Mouse (Mus musculus) heart, embryonic 14.5 days (tissue): ENCODE measurements around the gene Foxo6. TPM values are rescaled to one million over a fixed set of nuclear protein-coding genes. Genes with fewer than 3 reads are reported as not detected.

Experiments
- ATAC-seq: fragments of 200-750 bp; cut with Nextera tagmentation; 2 replicates; pipeline ENCODE4 v1.8.0; 2017; ENCODE audit warnings: low read depth, moderate TSS enrichment; ENCODE audit not compliant: insufficient number of reproducible peaks, insufficient read depth, low FRiP score
- H3K27ac ChIP-seq, 2 experiments: fragments of 200-500 bp in 1 of 2; fragments of 300-500 bp in 1 of 2; sonication (generic) in 1 of 2; replicated peaks in 1 of 2; 2 replicates each; pipeline ENCODE4 v1.5.1; 2012 to 2014; ENCODE audit warnings: low read depth in 2 of 2, low read length in 2 of 2, control low read depth in 1 of 2, mild to moderate bottlenecking in 1 of 2, mixed read lengths in 1 of 2; ENCODE audit not compliant: control insufficient read depth in 1 of 2, insufficient read depth in 1 of 2
- H3K27me3 ChIP-seq: fragments of 300-500 bp; sonication (generic); 2 replicates; pipeline ENCODE4 v1.6.1; 2014; ENCODE audit warnings: mild to moderate bottlenecking, low read length, control low read depth; ENCODE audit not compliant: control insufficient read depth, insufficient read depth
- H3K36me3 ChIP-seq: fragments of 300-500 bp; sonication (generic); 2 replicates; pipeline ENCODE4 v1.6.1; 2014; ENCODE audit warnings: mild to moderate bottlenecking, control low read depth, low read length, mixed read lengths; ENCODE audit not compliant: control insufficient read depth, insufficient read depth
- H3K4me1 ChIP-seq, 2 experiments: fragments of 200-500 bp in 1 of 2; fragments of 300-500 bp in 1 of 2; sonication (generic) in 1 of 2; 2 replicates each; pipeline ENCODE4 v1.6.1; 2012 to 2014; ENCODE audit warnings: low read length in 2 of 2, control low read depth in 1 of 2, mixed read lengths in 1 of 2; ENCODE audit not compliant: control insufficient read depth in 2 of 2, insufficient read depth in 2 of 2
- H3K4me2 ChIP-seq: fragments of 300-500 bp; sonication (generic); 2 replicates; pipeline ENCODE4 v1.6.1; 2014; ENCODE audit warnings: mild to moderate bottlenecking, low read length
- H3K4me3 ChIP-seq, 2 experiments: fragments of 200-500 bp in 1 of 2; fragments of 300-500 bp in 1 of 2; sonication (generic) in 1 of 2; 2 replicates each; pipeline ENCODE4 v1.5.1; 2012 to 2014; ENCODE audit warnings: low read length in 2 of 2, mild to moderate bottlenecking in 2 of 2, control low read depth in 1 of 2, low read depth in 1 of 2, moderate library complexity in 1 of 2; ENCODE audit not compliant: control insufficient read depth in 1 of 2, insufficient read depth in 1 of 2
- H3K9ac ChIP-seq: fragments of 300-500 bp; sonication (generic); 2 replicates; pipeline ENCODE4 v1.6.1; 2014; ENCODE audit warnings: mild to moderate bottlenecking, low read length
- H3K9me3 ChIP-seq: fragments of 300-500 bp; sonication (generic); 2 replicates; pipeline ENCODE4 v1.6.1; 2016; ENCODE audit warnings: low read length, control low read depth; ENCODE audit not compliant: control insufficient read depth
- WGBS: fragments of 180-500 bp; shearing (Covaris S2); extraction: QIAGEN DNeasy Blood & Tissue Kit; methylation state at CpG from one replicate; pipeline ENCODE4 v1.1.7; 2014; 5-methylcytosine and 5-hydroxymethylcytosine counted together
- polyA plus RNA-seq: library from polyadenylated mRNA; unstranded; fragments of >200 nt; fragmentation: Nextera tagmentation; extraction: Ambion mirVana; gene quantifications from 2 replicates; pipeline ENCODE4 v1.2.1, GENCODE M21; 2014

Gene Foxo6
- polyA plus RNA-seq, 1 experiment from 2014 or later: 0.24 TPM

DNA sequence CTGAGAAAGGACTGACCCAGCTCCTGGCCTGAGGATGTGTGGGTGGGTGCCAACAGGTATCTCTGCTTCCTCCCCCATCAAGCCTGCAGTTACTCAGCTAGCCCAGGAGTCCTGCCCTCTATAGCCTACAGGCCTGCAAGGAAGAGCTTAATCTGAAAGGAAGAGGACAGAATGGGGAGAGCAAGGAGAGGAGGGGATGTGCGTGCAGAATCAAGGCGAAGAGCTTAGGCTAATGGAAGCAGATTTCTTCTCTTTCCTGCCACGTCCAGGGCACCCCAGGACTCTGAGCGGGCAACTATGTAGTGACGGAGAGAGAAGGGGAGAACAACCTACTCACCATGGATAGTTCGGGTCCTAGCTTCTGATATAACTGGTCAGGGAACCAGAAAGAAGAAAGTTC lies 37.9 kb upstream of the Foxo6 start:
- Histone ChIP-seq H3K4me2 (no peak overlapping the region), H3K9ac (no peak overlapping the region), H3K27me3 (peaks cover 14% of the 10 kb centered on the region), H3K4me1 (no peaks in the 10 kb centered on the region), H3K4me3 (no peak overlapping the region), H3K36me3 (no peaks in the 10 kb centered on the region), H3K9me3 (no peaks in the 10 kb centered on the region), H3K27ac (no peak overlapping the region)
- no peak for ATAC-seq
- WGBS: 74% methylated on average over 6 of the region's 6 CpGs

DNA sequence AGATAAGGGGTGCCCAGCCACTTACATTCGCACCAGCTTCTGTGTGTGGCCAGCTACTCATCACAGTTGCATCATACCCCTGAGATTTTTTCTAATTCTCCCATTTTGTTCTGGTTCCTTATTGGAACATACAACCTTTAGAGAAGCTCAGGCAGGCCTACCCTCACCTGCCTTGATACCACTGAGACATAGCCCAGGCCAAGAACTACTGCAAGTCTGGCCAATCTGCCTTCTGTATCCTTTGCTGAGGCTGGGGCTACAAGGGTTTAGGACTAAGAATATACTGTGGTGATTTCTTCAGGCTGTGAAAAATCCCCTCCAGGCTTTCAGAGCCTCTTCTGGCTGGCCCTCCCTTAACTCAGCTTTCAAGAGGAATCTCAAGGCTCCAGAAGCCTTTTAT lies 36.7 kb upstream of the Foxo6 start:
- Histone ChIP-seq H3K36me3 (no peaks in the 10 kb centered on the region), H3K4me3 (no peak overlapping the region), H3K27ac (no peak overlapping the region), H3K27me3 (peaks cover 14% of the 10 kb centered on the region), H3K4me1 (no peaks in the 10 kb centered on the region), H3K9me3 (no peaks in the 10 kb centered on the region), H3K9ac (no peak overlapping the region), H3K4me2 (no peak overlapping the region)
- ATAC-seq: no peak
- WGBS: 67% methylated on average over 1 of the region's 1 CpGs

DNA sequence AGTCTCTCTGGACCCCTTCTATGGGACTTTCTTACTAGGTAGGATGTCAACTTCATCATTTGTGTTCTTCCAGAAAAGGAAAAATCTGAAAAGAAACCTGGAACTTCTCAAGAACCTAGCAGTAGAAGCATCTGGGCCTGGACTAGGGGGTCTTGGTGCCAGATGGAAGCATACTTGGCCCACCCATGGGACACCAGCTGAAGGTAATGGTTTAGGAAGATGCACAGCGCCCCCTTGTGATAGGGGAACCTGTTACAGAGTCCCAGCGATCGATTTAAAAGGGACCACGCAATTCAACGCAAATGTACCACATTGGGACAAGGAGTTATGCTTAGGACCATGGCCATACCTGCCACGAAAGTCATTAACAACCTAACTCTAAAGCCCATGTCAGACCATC lies 36.0 kb upstream of the Foxo6 start:
- H3K4me2 ChIP-seq: no peak overlapping the region
- H3K36me3 ChIP-seq: no peaks in the 10 kb centered on the region
- no peaks in the 10 kb centered on the region for H3K9me3 ChIP-seq
- no peak overlapping the region for H3K4me3 ChIP-seq
- no peak for ATAC-seq
- H3K4me1 ChIP-seq: no peaks in the 10 kb centered on the region
- WGBS: 23% methylated on average over 6 of the region's 6 CpGs
- peaks cover 14% of the 10 kb centered on the region for H3K27me3 ChIP-seq
- H3K9ac ChIP-seq: no peak overlapping the region
- H3K27ac ChIP-seq: no peak overlapping the region

DNA sequence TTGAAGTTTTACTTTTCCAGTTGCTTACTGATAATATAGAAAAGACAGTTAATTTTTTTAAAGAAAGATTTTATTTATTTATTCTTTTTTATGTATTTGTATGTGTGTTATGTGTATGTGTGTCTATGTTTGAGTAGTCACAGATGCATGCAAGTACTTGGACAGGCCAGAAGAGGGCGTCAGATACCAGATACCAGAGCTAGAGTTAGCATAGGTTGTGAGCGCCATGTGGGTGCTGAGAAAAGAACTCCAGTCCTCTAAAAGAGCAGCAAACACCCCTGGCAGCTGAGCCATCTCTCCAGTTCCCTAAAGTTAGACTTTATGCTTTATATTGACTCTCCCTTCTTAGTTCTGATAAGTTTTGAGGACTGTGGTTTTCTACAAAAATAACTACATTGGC lies 30.4 kb upstream of the Foxo6 start:
- Histone ChIP-seq H3K9me3 (no peaks in the 10 kb centered on the region), H3K9ac (no peak overlapping the region), H3K4me1 (no peaks in the 10 kb centered on the region), H3K27ac (no peak overlapping the region), H3K36me3 (no peaks in the 10 kb centered on the region), H3K27me3 (0 out of 2 replicates have a peak, but pooled peaks cover 3% of the 10 kb centered on the region), H3K4me2 (no peak overlapping the region), H3K4me3 (no peak overlapping the region)
- WGBS: 57% methylated on average over 2 of the region's 2 CpGs
- no peak for ATAC-seq

DNA sequence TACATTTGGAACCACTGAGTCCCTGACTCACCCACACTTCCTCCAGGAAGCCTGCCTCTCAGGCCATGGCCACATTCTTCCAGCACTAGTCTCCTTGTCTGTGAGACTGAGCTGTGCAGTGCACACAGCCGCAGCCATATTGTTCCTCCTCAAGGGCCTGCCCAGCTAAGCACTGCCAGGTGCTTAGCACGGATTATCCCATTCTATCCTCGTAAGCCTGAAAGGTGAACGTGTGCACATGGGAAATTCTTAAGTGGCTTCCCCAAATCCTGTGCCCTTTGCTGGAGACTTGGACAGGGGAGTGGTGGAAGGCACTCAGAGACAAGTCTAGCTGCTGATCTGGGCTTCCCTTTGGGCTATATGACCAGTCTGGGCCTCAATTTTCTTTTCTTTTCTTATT lies 29.6 kb upstream of the Foxo6 start:
- H3K27me3 ChIP-seq: 0 out of 2 replicates have a peak, but pooled peaks cover 3% of the 10 kb centered on the region
- H3K4me1 ChIP-seq: no peaks in the 10 kb centered on the region
- WGBS: 72% methylated on average over 4 of the region's 4 CpGs
- no peaks in the 10 kb centered on the region for H3K36me3 ChIP-seq
- H3K9ac ChIP-seq: no peak overlapping the region
- H3K4me2 ChIP-seq: no peak overlapping the region
- no peak overlapping the region for H3K4me3 ChIP-seq
- ATAC-seq: no peak
- no peak overlapping the region for H3K27ac ChIP-seq
- no peaks in the 10 kb centered on the region for H3K9me3 ChIP-seq

DNA sequence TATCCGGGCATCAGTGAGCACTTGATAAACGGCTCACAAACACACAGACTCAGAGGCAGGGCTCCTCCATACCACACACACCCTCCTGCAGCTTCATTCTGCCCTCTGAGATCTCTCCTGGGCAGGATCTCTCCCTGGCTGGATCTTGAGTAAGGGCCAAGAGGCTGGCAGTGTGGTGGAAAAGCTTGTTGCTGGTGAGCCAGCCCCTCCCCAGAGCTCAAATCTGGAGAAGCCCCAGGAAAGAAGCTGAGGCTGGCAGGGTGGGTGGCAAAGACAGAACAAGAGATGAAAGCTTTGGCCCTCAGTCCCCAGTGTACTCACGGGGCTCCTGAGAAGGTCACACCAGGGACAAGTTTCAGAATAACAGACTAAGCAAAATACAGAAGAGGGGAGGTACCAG lies 27.4 kb upstream of the Foxo6 start:
- H3K27me3 ChIP-seq: 0 out of 2 replicates have a peak, but pooled peaks cover 3% of the 10 kb centered on the region
- H3K4me3 ChIP-seq: no peak overlapping the region
- H3K27ac ChIP-seq: no peak overlapping the region
- no peaks in the 10 kb centered on the region for H3K36me3 ChIP-seq
- H3K9me3 ChIP-seq: 0 out of 2 replicates have a peak, but pooled peaks cover 3% of the 10 kb centered on the region
- no peak overlapping the region for H3K9ac ChIP-seq
- H3K4me2 ChIP-seq: no peak overlapping the region
- ATAC-seq: no peak
- WGBS: 14% methylated on average over 3 of the region's 3 CpGs
- no peaks in the 10 kb centered on the region for H3K4me1 ChIP-seq

DNA sequence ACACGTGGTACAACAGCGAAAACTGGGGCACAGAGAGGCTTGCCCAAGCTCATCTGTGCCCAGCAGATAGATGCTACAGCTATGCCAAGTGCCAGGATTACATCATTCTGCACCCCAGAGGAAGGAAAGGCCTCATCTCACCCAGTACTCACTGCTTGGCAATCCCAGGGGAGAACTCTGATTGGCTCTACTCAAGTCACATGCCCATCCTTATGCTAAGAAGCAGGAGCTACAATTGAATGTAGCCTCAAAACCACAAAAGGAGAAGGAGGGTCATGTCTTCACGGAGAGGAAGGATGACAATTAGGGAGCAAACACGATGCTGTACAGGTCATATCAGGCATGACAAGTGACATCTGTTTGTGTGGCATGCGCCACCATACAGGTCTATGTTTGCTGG lies 26.2 kb upstream of the Foxo6 start:
- Histone ChIP-seq H3K27ac (no peak overlapping the region), H3K9ac (no peak overlapping the region), H3K27me3 (0 out of 2 replicates have a peak, but pooled peaks cover 3% of the 10 kb centered on the region), H3K4me3 (no peak overlapping the region), H3K36me3 (no peaks in the 10 kb centered on the region), H3K4me1 (no peaks in the 10 kb centered on the region), H3K4me2 (no peak overlapping the region), H3K9me3 (0 out of 2 replicates have a peak, but pooled peaks cover 3% of the 10 kb centered on the region)
- 82% methylated on average over 5 of the region's 5 CpGs for WGBS
- no peak for ATAC-seq

DNA sequence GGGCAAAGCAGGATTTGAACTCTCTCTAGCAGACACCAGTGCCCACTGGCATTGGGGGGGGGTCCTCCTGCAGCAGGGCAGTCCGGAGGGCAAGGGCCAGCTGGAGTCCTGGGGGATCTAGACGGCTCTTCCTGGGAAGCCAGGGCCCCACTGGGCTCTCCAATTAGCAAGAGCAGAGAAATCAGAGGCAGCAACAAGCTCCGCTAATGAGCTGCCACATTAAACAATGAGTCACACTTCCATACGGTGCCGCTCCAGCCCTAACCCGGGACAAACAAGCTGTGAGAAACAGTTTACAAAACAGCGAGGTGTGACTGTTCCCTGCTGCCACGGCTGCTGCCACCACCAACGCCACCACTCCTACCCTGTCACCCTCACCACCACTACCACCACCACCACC lies 17.4 kb upstream of the Foxo6 start:
- H3K27ac ChIP-seq: no peak overlapping the region
- no peaks in the 10 kb centered on the region for H3K36me3 ChIP-seq
- H3K4me1 ChIP-seq: no peaks in the 10 kb centered on the region
- no peak overlapping the region for H3K9ac ChIP-seq
- peaks cover 35% of the 10 kb centered on the region for H3K27me3 ChIP-seq
- H3K4me2 ChIP-seq: no peak overlapping the region
- ATAC-seq: no peak
- H3K4me3 ChIP-seq: no peak overlapping the region
- no peaks in the 10 kb centered on the region for H3K9me3 ChIP-seq
- WGBS: 7% methylated on average over 9 of the region's 9 CpGs
